15 mouse cellular contexts compared by ENCODE assay signal in genomic region chr6:39522425-39522824, GRCm38 (mm10). TPM values are rescaled to one million over a fixed set of nuclear protein-coding genes. Genes with fewer than 3 reads are reported as not detected.
DNase-seq lines count a peak whose midpoint lies in the region; ATAC-seq and TF ChIP-seq lines count a peak whose summit lies in the region.
"Had no signal": no experiment of that assay in that cellular context is flagged by ENCODE, and none has a peak within 500 bp of the region (broad histone marks: within the 10 kb centered on the region; RNA-seq: fewer than 3 reads in every experiment).

No protein-coding gene starts in this region.

- no peak overlapping the region for H3K4me3 ChIP-seq in lung, embryonic 14.5 days (ENCODE audit: low read depth, low read length)
- H3K4me3 ChIP-seq: forebrain, embryonic 12.5 days; limb, embryonic 10.5 days; liver, embryonic 15.5 days; midbrain, embryonic 12.5 days had no signal

- peak; percentile 72 for ATAC-seq in cerebellum, adult (ENCODE audit: insufficient number of reproducible peaks, low FRiP score, low TSS enrichment)
- ATAC-seq in lung, embryonic 14.5 days (ENCODE audit: insufficient read depth), result peak; percentile 65

- no peaks in the 10 kb centered on the region for H3K4me1 ChIP-seq in lung, embryonic 14.5 days (ENCODE audit: insufficient read depth)
- H3K4me1 ChIP-seq: liver, embryonic 15.5 days had no signal

- H3K36me3 ChIP-seq in lung, embryonic 14.5 days (ENCODE audit: insufficient read depth), result peaks cover 45% of the 10 kb centered on the region
- H3K36me3 ChIP-seq in splenic B cell, adult 2 months (ENCODE audit: control insufficient read depth, insufficient read depth, low read length, poor library complexity, severe bottlenecking), result no peaks in the 10 kb centered on the region
- H3K36me3 ChIP-seq: liver, embryonic 15.5 days had no signal

- no peak overlapping the region for H3K4me2 ChIP-seq in lung, embryonic 14.5 days
- H3K4me2 ChIP-seq: forebrain, embryonic 12.5 days; liver, embryonic 15.5 days; midbrain, embryonic 12.5 days had no signal

- H3K9ac ChIP-seq in lung, embryonic 14.5 days, result no peak overlapping the region
- H3K9ac ChIP-seq: forebrain, embryonic 12.5 days; liver, embryonic 15.5 days; midbrain, embryonic 12.5 days had no signal

- H3K27me3 ChIP-seq in lung, embryonic 14.5 days (ENCODE audit: insufficient read depth, low read length), result no peaks in the 10 kb centered on the region
- H3K27me3 ChIP-seq in splenic B cell, adult 2 months (ENCODE audit: control insufficient read depth, insufficient read depth, low read length, poor library complexity, severe bottlenecking), result no peaks in the 10 kb centered on the region
- H3K27me3 ChIP-seq: forebrain, embryonic 12.5 days; liver, embryonic 15.5 days; midbrain, embryonic 12.5 days had no signal

- peaks cover 8% of the 10 kb centered on the region; the same call in 1 of the 2 replicates for H3K9me3 ChIP-seq in lung, embryonic 14.5 days (ENCODE audit: low read depth, low read length)
- H3K9me3 ChIP-seq: forebrain, embryonic 12.5 days; limb, embryonic 10.5 days; liver, embryonic 15.5 days had no signal

- TF ChIP-seq CTCF in lung, embryonic 14.5 days (IDR thresholded peaks at IDR 0.05; ENCODE audit: low read depth), result 0 out of 2 replicates have a peak, but pooled peaks have one; percentile 9

- DNase-seq in cerebellum, postnatal 4 days (ENCODE audit: low spot score in 2 of 2), result no peak
- DNase-seq in cerebellum, adult 9-11 months, result peak; percentile 83
- peak; percentile 46 for DNase-seq in lung, embryonic 14.5 days
- peak; percentile 14 for DNase-seq in splenic B cell, adult 2 months (ENCODE audit: low read depth, low spot score)
- no peak for DNase-seq in spleen, postnatal 14 days (ENCODE audit: low spot score in 2 of 2)
- no peak for DNase-seq in liver
- DNase-seq in left cerebral cortex, adult 8-10 months (ENCODE audit: low spot score in 2 of 2), result no peak
- DNase-seq: adrenal gland, postnatal 10 days; kidney, postnatal 14 days; right cerebral cortex, postnatal 25 days had no signal

- WGBS in lung, embryonic 14.5 days, result 70% methylated on average over 5 of the region's 5 CpGs

- peak overlapping the region; percentile 65 for H3K27ac ChIP-seq in lung, embryonic 14.5 days (ENCODE audit: low read depth)
- H3K27ac ChIP-seq: forebrain, embryonic 12.5 days; limb, embryonic 10.5 days; liver, embryonic 15.5 days; midbrain, embryonic 12.5 days had no signal

RNA-seq across cellular contexts. Expression of gene Dennd2a, which starts 35.2 kb away (rescaled TPM):
- polyA plus RNA-seq in lung, embryonic 14.5 days (2014; fragmentation: Nextera tagmentation; extraction: Ambion mirVana), result 30.4 and 33.1 TPM in 2 replicates
- total RNA-seq in left cerebral cortex, adult 8-10 months (2022), result 10 to 100 TPM; 22.0 to 27.0 (median 23.4) TPM

RNA-seq across cellular contexts. Expression of gene Adck2, which starts 51.2 kb away (rescaled TPM):
- polyA plus RNA-seq in lung, embryonic 14.5 days (2014; fragmentation: Nextera tagmentation; extraction: Ambion mirVana), result 21.8 and 22.1 TPM in 2 replicates
- 10 to 100 TPM; 24.4 to 35.5 (median 31.8) TPM for total RNA-seq in left cerebral cortex, adult 8-10 months (2022)

Comparison
In these comparisons a context has a peak if more than half of its experiments do, and no peak if none do; other contexts are left out.
1. DNase-seq: peak in cerebellum, adult 9-11 months (single experiment), lung, embryonic 14.5 days (single experiment) and splenic B cell, adult 2 months (single experiment); none in cerebellum, postnatal 4 days (0 of 2), spleen, postnatal 14 days (0 of 2), liver (single experiment) and left cerebral cortex, adult 8-10 months (0 of 2).